Mouse (Mus musculus) CH12.LX (cell line): ENCODE data around the gene Arhgef25.

Experiments
- BHLHE40 ChIP-seq: IDR thresholded peaks from 2 replicates; pipeline ENCODE4 v1.6.1; 2011; ENCODE audit warnings: mild to moderate bottlenecking, low read depth, low read length, improper control_type of control experiment
- CTCF ChIP-seq, 2 experiments: IDR thresholded peaks in 1 of 2; conservative IDR thresholded peaks in 1 of 2; 2 replicates each; pipeline ENCODE4 v1.5.1; 2011 to 2012; ENCODE audit warnings: low read depth in 2 of 2, low read length in 2 of 2, improper control_type of control experiment in 1 of 2, inconsistent platforms in 1 of 2, mild to moderate bottlenecking in 1 of 2, moderate library complexity in 1 of 2
- EP300 ChIP-seq: IDR thresholded peaks from 2 replicates; pipeline ENCODE4 v1.6.1; 2011; ENCODE audit warnings: low read length, improper control_type of control experiment
- GABPA ChIP-seq: IDR thresholded peaks from 2 replicates; pipeline ENCODE4 v1.6.1; 2012; ENCODE audit warnings: low read depth, low read length, improper control_type of control experiment, inconsistent platforms; ENCODE audit not compliant: insufficient replicate concordance
- KAT2A ChIP-seq: IDR thresholded peaks from 2 replicates; pipeline ENCODE4 v1.6.1; 2012; ENCODE audit warnings: low read length, improper control_type of control experiment, inconsistent platforms; ENCODE audit not compliant: insufficient replicate concordance
- MEF2A ChIP-seq: IDR thresholded peaks from 2 replicates; pipeline ENCODE4 v1.6.1; 2014; ENCODE audit warnings: low read depth, mild to moderate bottlenecking, inconsistent platforms, low read length, improper control_type of control experiment, borderline replicate concordance
- POLR2A ChIP-seq: IDR thresholded peaks from 2 replicates; pipeline ENCODE4 v1.6.1; 2011; ENCODE audit warnings: low read depth, mild to moderate bottlenecking, improper control_type of control experiment, low read length
- ZMIZ1 ChIP-seq: IDR thresholded peaks from 2 replicates; pipeline ENCODE4 v1.6.1; 2012; ENCODE audit warnings: low read depth, mild to moderate bottlenecking, inconsistent platforms, low read length, improper control_type of control experiment

DNA sequence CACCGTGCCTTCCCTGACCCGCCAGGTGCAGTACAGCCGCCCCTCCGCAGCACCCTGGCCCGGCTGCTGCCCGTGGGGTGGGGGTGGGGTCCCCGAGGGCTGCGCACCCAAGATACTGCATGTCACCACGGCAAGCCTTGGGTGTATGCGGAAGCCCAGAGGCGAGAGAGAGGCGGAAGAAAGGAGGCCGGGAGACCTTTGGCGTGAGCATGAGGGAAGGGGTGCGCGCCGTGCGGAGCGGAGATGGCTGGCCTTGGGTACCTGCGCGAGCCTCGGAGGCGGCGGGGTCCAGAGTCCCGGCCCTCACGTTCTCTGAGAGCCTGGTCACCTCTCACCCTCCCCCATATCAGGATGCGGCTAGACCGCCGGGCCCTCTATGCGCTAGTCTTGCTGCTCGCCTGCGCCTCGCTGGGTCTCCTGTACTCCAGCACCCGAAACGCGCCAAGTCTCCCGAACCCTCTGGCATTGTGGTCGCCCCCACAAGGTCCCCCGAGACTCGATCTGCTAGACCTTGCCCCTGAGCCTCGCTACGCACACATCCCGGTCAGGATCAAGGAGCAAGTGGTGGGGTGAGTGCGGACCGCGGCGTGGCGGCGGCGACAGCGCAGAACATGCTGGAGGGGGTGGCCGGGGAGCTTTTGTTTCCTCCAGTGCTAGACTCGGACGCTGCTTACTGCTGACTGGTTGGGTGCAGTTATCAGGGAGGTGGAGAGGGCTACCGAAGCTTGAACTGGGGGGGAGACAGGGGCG lies 24.1 kb downstream of the Arhgef25 start:
- TF ChIP-seq MEF2A: no peak
- no peak for TF ChIP-seq CTCF (conservative IDR thresholded peaks at IDR 0.05 in 1 of 2, IDR thresholded peaks at IDR 0.05 in 1 of 2; ENCODE audit: low read depth in 2 of 2, low read length in 2 of 2)
- TF ChIP-seq BHLHE40: no peak
- TF ChIP-seq EP300: no peak
- no peak for TF ChIP-seq KAT2A
- TF ChIP-seq ZMIZ1: no peak
- no peak for TF ChIP-seq GABPA
- no peak for TF ChIP-seq POLR2A
